Mouse (Mus musculus): ENCODE measurements around the gene Vstm2l.

Gene Vstm2l

GRCm38 (mm10) chr2:157935444-157936171, 21.2 kb downstream of the Vstm2l start:
- DNase-seq: no peak

GRCm38 (mm10) chr2:157936676-157937075, 22.2 kb downstream of the Vstm2l start:
- DNase-seq: no peak

- DNase-seq: no peak
Measured at GRCm38 (mm10) chr2:157940586-157941185, 26.2 kb downstream of the Vstm2l start.

- DNase-seq: peak; percentile 88 to 89
Measured at GRCm38 (mm10) chr2:157943514-157944155, 29.2 kb downstream of the Vstm2l start.

GRCm38 (mm10) chr2:157944156-157944893, 29.9 kb downstream of the Vstm2l start:
- no peak for DNase-seq

- no peak for DNase-seq
Measured at GRCm38 (mm10) chr2:157953978-157954377, 39.5 kb downstream of the Vstm2l start.

- DNase-seq: no peak
Measured at GRCm38 (mm10) chr2:157957707-157958108, 43.3 kb downstream of the Vstm2l start.

- DNase-seq: no peak
Measured at GRCm38 (mm10) chr2:157967856-157968255, 53.4 kb downstream of the Vstm2l start.

- DNase-seq: no peak
Measured at GRCm38 (mm10) chr2:157970124-157970523, 55.7 kb downstream of the Vstm2l start.

GRCm38 (mm10) chr2:157970669-157971068, 56.2 kb downstream of the Vstm2l start:
- DNase-seq: no peak

GRCm38 (mm10) chr2:157974604-157975501, 60.4 kb downstream of the Vstm2l start:
- no peak for DNase-seq

- no peak for DNase-seq
Measured at GRCm38 (mm10) chr2:157975595-157975994, 61.1 kb downstream of the Vstm2l start.

- DNase-seq: peak in 1 of 2 experiments; percentile 46
Measured at GRCm38 (mm10) chr2:157979241-157979640, 64.8 kb downstream of the Vstm2l start.

GRCm38 (mm10) chr2:157982727-157983126, 68.3 kb downstream of the Vstm2l start:
- no peak for DNase-seq

- no peak for DNase-seq
Measured at GRCm38 (mm10) chr2:157983276-157983675, 68.8 kb downstream of the Vstm2l start.

GRCm38 (mm10) chr2:157985611-157986010, 71.2 kb downstream of the Vstm2l start:
- DNase-seq: peak; percentile 56 to 71

- no peak for DNase-seq
Measured at GRCm38 (mm10) chr2:157986235-157986634, 71.8 kb downstream of the Vstm2l start.

GRCm38 (mm10) chr2:157988416-157989190, 74.2 kb downstream of the Vstm2l start:
- no peak for DNase-seq

GRCm38 (mm10) chr2:157989946-157990345, 75.5 kb downstream of the Vstm2l start:
- DNase-seq: peak in 1 of 2 experiments; percentile 34

GRCm38 (mm10) chr2:157991026-157991425, 76.6 kb downstream of the Vstm2l start:
- no peak for DNase-seq

GRCm38 (mm10) chr2:157992501-157992900, 78.0 kb downstream of the Vstm2l start:
- peak in 1 of 2 experiments; percentile 37 for DNase-seq

Data from cerebellum, postnatal 14 days (tissue).